Mouse (Mus musculus): ENCODE results near the gene Nufip2. TPM values are rescaled to one million over a fixed set of nuclear protein-coding genes. Genes with fewer than 3 reads are reported as not detected.
A peak's percentile ranks its signal among the peaks of the same experiment; 100 is the strongest.

Gene Nufip2
- total and polyA plus RNA-seq, 3 experiments: 24.7 to 56.1 (median 50.5) TPM

DNA sequence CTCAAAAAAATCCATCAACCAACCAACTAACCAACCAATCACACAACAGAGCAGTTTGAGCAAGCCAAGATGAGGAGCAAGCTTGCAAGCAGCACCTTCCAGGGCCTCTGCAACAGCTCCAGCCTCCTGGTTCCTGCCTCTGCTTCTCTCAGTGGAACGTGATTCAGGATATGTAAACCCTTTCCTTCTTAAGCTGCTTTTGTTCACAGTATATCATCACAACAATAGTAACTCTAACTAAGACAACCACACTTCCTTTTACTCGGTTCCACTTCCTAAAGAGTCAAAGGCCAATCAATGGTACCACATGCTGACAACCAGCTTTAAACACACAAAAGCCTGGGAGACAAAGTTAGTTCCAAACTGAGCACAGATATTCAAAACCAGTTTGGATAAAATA lies 5.9 kb upstream of the Nufip2 start:
- no peak overlapping the region for H3K27ac ChIP-seq (ENCODE audit: control insufficient read depth, low read depth, low read length)
- H3K9me3 ChIP-seq (replicated peaks; ENCODE audit: insufficient read depth, low read length): no peaks in the 10 kb centered on the region
- H3K79me2 ChIP-seq (ENCODE audit: control insufficient read depth, insufficient read depth, low read length, poor library complexity): no peaks in the 10 kb centered on the region
- no peak for TF ChIP-seq NELFE (IDR thresholded peaks at IDR 0.05; ENCODE audit: low read depth, low read length)
- TF ChIP-seq UBTF (IDR thresholded peaks at IDR 0.05; ENCODE audit: borderline replicate concordance, insufficient read depth, low read depth, low read length): no peak
- TF ChIP-seq MEF2A (IDR thresholded peaks at IDR 0.05; ENCODE audit: extremely low read depth, insufficient replicate concordance, low read depth, low read length, poor library complexity, severe bottlenecking): no peak
- TF ChIP-seq MAFK (IDR thresholded peaks at IDR 0.05; ENCODE audit: borderline replicate concordance, low read depth, low read length): no peak
- no peak for TF ChIP-seq BHLHE40 (IDR thresholded peaks at IDR 0.05; ENCODE audit: borderline replicate concordance, low read depth, low read length)
- no peak for TF ChIP-seq ZNF384 (IDR thresholded peaks at IDR 0.05; ENCODE audit: low read depth, low read length)
- no peak for TF ChIP-seq MYB (IDR thresholded peaks at IDR 0.05; ENCODE audit: low read depth, low read length)
- no peak for TF ChIP-seq USF2 (IDR thresholded peaks at IDR 0.05; ENCODE audit: borderline replicate concordance in 1 of 2, insufficient read depth in 1 of 2, low read depth in 1 of 2, low read length in 2 of 2)
- no peak for TF ChIP-seq SMC3 (IDR thresholded peaks at IDR 0.05; ENCODE audit: low read depth, low read length)
- TF ChIP-seq GATA1 (IDR thresholded peaks at IDR 0.05; ENCODE audit: low read depth, low read length): no peak
- H3K9ac ChIP-seq (ENCODE audit: control insufficient read depth, low read depth, low read length, poor library complexity, severe bottlenecking): no peak overlapping the region
- no peaks in the 10 kb centered on the region for H3K4me1 ChIP-seq (ENCODE audit: control insufficient read depth in 1 of 2, insufficient read depth in 2 of 2, low read length in 2 of 2)
- H3K4me3 ChIP-seq (ENCODE audit: control insufficient read depth in 1 of 2, insufficient read depth in 1 of 2, low read depth in 2 of 2, low read length in 2 of 2): no peak overlapping the region
- H3K27me3 ChIP-seq (ENCODE audit: control insufficient read depth in 1 of 2, insufficient read depth in 2 of 2, low read length in 2 of 2): no peaks in the 10 kb centered on the region
- no peaks in the 10 kb centered on the region for H3K36me3 ChIP-seq (ENCODE audit: control insufficient read depth in 1 of 2, insufficient read depth in 2 of 2, low read length in 2 of 2)
- DNase-seq (ENCODE audit: low read depth, low spot score): no peak

DNA sequence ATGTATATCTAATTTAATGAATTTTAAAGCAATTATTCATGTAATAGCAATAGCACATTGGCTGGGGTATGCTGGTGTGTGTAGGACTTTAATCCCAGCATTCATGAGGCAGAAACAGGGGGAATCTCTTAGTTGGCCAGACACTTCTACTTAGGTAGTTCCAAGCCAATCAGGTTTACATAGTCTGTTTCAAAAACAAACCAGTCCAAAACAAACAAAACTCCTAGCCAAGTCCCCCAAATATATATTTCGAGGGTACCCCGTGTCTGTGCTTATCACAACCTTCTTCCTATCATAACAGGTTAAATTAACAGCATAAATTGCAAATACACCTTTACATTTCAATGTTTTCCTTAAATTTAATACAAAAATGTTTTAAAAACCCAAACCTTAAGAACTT lies 1.1 kb upstream of the Nufip2 start:
- H3K27me3 ChIP-seq (ENCODE audit: control insufficient read depth in 1 of 2, insufficient read depth in 2 of 2, low read length in 2 of 2): no peaks in the 10 kb centered on the region
- peak overlapping the region; percentile 68 for H3K9ac ChIP-seq (ENCODE audit: control insufficient read depth, low read depth, low read length, poor library complexity, severe bottlenecking)
- peak; percentile 54 for DNase-seq (ENCODE audit: low read depth, low spot score)
- H3K4me3 ChIP-seq (ENCODE audit: control insufficient read depth in 1 of 2, insufficient read depth in 1 of 2, low read depth in 2 of 2, low read length in 2 of 2): peak overlapping the region in 1 of 2 experiments; percentile 71; a peak in 2 of 4 replicates
- H3K9me3 ChIP-seq (replicated peaks; ENCODE audit: insufficient read depth, low read length): no peaks in the 10 kb centered on the region
- peaks cover 15 to 18% of the 10 kb centered on the region in 2 experiments for H3K36me3 ChIP-seq (ENCODE audit: control insufficient read depth in 1 of 2, insufficient read depth in 2 of 2, low read length in 2 of 2)
- no peak for TF ChIP-seq ELF1 (IDR thresholded peaks at IDR 0.05; ENCODE audit: low read depth, low read length)
- no peak for TF ChIP-seq MYC (IDR thresholded peaks at IDR 0.05; ENCODE audit: low read depth, low read length)
- 0 out of 2 replicates have a peak, but pooled peaks have one; percentile 31 for TF ChIP-seq GATA1 (IDR thresholded peaks at IDR 0.05; ENCODE audit: low read depth, low read length)
- peaks cover 4 to 11% of the 10 kb centered on the region in 2 experiments; a peak in 3 of 4 replicates for H3K4me1 ChIP-seq (ENCODE audit: control insufficient read depth in 1 of 2, insufficient read depth in 2 of 2, low read length in 2 of 2)
- H3K27ac ChIP-seq (ENCODE audit: control insufficient read depth, low read depth, low read length): no peak overlapping the region
- H3K79me2 ChIP-seq (ENCODE audit: control insufficient read depth, insufficient read depth, low read length, poor library complexity): peaks cover 33% of the 10 kb centered on the region

- Histone ChIP-seq H3K27ac (ENCODE audit: control insufficient read depth, low read depth, low read length) (peak overlapping the region; percentile 85), H3K9me3 (replicated peaks; ENCODE audit: insufficient read depth, low read length) (no peaks in the 10 kb centered on the region), H3K79me2 (ENCODE audit: control insufficient read depth, insufficient read depth, low read length, poor library complexity) (peaks cover 45% of the 10 kb centered on the region), H3K36me3 (ENCODE audit: control insufficient read depth in 1 of 2, insufficient read depth in 2 of 2, low read length in 2 of 2) (peaks cover 26 to 32% of the 10 kb centered on the region in 2 experiments), H3K4me1 (ENCODE audit: control insufficient read depth in 1 of 2, insufficient read depth in 2 of 2, low read length in 2 of 2) (peaks cover 7 to 16% of the 10 kb centered on the region in 2 experiments; a peak in 3 of 4 replicates), H3K27me3 (ENCODE audit: control insufficient read depth in 1 of 2, insufficient read depth in 2 of 2, low read length in 2 of 2) (no peaks in the 10 kb centered on the region), H3K9ac (ENCODE audit: control insufficient read depth, low read depth, low read length, poor library complexity, severe bottlenecking) (peak overlapping the region; percentile 96), H3K4me3 (ENCODE audit: control insufficient read depth in 1 of 2, insufficient read depth in 1 of 2, low read depth in 2 of 2, low read length in 2 of 2) (peak overlapping the region; percentile 87 to 99)
- no peak for DNase-seq (ENCODE audit: low read depth, low spot score)
- TF ChIP-seq CHD2 (IDR thresholded peaks at IDR 0.05; ENCODE audit: low read length) (0 out of 2 replicates have a peak, but pooled peaks have one; percentile 1), ZNF384 (IDR thresholded peaks at IDR 0.05; ENCODE audit: low read depth, low read length) (no peak), POLR2AphosphoS5 (IDR thresholded peaks at IDR 0.05; ENCODE audit: borderline replicate concordance, low read depth, low read length) (no peak), MYB (IDR thresholded peaks at IDR 0.05; ENCODE audit: low read depth, low read length) (no peak), MAFK (IDR thresholded peaks at IDR 0.05; ENCODE audit: borderline replicate concordance, low read depth, low read length) (no peak), ZMIZ1 (IDR thresholded peaks at IDR 0.05; ENCODE audit: low read depth, low read length) (no peak), USF1 (IDR thresholded peaks at IDR 0.05; ENCODE audit: low read depth, low read length) (no peak), TCF12 (IDR thresholded peaks at IDR 0.05; ENCODE audit: low read depth, low read length) (no peak), TAL1 (IDR thresholded peaks at IDR 0.05; ENCODE audit: low read length) (no peak), UBTF (IDR thresholded peaks at IDR 0.05; ENCODE audit: borderline replicate concordance, insufficient read depth, low read depth, low read length) (no peak), MAX (IDR thresholded peaks at IDR 0.05; ENCODE audit: low read length) (no peak), RCOR1 (IDR thresholded peaks at IDR 0.05; ENCODE audit: low read depth, low read length) (no peak), MAZ (IDR thresholded peaks at IDR 0.05; ENCODE audit: low read depth, low read length) (no peak), ZKSCAN1 (IDR thresholded peaks at IDR 0.05; ENCODE audit: low read depth, low read length) (no peak), MXI1 (IDR thresholded peaks at IDR 0.05; ENCODE audit: low read depth, low read length) (no peak), CHD1 (IDR thresholded peaks at IDR 0.05; ENCODE audit: low read depth, low read length) (peak; percentile 76; the same call in 1 of the 2 replicates), ELF1 (IDR thresholded peaks at IDR 0.05; ENCODE audit: low read depth, low read length) (no peak)
Measured at GRCm38 (mm10) chr11:77686346-77686840, 438 bp downstream of the Nufip2 start.
